Mouse (Mus musculus) thymus, postnatal 0 days (tissue): ENCODE measurements around the gene Os9. TPM values are rescaled to one million over a fixed set of nuclear protein-coding genes. Genes with fewer than 3 reads are reported as not detected.
A peak's percentile ranks its signal among the peaks of the same experiment; 100 is the strongest.

ENCODE experiments used
- DNase-seq: peaks from one replicate; pipeline ENCODE4 v3.0.0-alpha.2; 2015; ENCODE audit warnings: low spot score
- polyA plus RNA-seq: library from polyadenylated mRNA; unstranded; fragments of >200 nt; fragmentation: Nextera tagmentation; extraction: Ambion mirVana; gene quantifications from 2 replicates; pipeline ENCODE4 v1.2.1, GENCODE M21; 2015

The Os9 gene
- polyA plus RNA-seq, 1 experiment from 2014 or later, result 90.9 TPM

DNA sequence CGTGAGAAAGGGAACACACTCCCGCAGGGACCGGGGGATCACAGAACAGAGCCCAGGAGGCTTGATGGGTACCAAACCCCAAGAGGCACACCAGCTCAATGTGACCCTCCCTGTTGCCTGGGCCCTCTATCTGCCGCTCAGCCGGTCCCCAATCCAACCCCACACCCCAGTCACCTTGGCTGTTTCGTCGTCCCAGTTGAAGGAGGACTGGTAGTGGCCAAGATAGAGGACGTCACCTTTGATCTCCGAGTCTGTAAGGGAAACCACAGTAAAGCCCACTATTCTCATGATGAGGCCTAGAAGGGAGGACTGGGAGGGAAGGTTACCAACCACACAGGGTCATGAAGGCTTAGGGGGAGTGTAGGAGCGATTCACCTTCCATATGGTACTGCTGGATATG lies 1.7 kb downstream of the Os9 start:
- DNase-seq, result no peak

DNA sequence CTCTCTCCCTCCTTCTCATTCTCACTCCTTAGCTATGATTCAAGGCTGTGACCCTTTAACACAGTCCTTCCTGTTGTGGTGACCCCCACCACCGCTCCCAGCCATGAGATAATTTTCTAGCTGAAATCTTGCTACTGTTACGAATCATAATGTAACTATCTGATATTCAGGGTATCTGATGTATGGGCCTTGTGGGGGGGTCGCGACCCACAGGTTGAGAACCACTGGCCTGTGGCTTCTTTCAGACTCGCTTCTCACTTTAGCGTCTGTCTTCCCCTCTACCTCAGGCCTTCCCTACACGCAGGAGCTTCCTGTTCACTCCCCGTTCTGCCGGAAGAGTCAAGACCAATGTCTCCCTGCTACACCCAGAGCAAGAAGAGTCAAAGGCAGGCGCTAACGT lies 2.5 kb downstream of the Os9 start:
- DNase-seq, result no peak

DNA sequence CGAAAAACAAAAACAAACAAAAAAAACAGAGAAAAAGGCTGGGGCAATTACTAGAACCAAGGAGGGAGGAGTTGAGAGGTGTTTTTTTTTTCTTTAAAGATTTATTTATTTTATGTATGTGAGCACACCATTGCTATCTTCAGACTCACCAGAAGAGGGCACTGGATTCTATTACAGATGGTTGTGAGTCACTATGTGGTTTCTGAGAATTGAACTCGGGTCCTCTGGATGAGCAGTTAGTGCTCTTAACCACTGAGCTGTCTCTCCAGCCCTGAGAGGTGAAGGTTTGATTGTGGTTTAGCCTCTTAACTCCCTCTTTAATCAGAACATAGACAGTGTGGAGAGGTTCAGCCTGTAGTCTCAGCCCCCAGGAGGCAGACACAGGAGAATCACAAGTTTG lies 5.9 kb downstream of the Os9 start:
- DNase-seq, result peak; percentile 39

DNA sequence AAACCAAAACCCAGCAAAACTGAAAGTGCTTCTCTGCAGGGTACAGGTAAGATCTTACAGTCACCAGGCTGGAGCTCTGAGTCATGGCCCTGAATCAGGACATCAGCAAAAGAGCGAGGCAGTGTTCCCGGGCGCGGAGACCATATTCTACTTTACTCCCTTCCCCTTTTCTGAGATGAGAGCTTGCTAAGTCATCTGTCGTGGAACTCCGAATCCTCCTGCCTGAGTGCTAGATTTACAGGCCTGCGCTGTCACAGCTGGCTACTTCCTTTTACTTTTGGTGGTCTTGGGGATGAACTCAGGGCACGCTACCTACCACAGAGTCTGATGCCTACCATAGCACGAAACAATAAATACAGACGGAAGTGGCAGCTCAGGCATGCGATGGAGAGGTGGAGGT lies 6.5 kb downstream of the Os9 start:
- no peak for DNase-seq

DNA sequence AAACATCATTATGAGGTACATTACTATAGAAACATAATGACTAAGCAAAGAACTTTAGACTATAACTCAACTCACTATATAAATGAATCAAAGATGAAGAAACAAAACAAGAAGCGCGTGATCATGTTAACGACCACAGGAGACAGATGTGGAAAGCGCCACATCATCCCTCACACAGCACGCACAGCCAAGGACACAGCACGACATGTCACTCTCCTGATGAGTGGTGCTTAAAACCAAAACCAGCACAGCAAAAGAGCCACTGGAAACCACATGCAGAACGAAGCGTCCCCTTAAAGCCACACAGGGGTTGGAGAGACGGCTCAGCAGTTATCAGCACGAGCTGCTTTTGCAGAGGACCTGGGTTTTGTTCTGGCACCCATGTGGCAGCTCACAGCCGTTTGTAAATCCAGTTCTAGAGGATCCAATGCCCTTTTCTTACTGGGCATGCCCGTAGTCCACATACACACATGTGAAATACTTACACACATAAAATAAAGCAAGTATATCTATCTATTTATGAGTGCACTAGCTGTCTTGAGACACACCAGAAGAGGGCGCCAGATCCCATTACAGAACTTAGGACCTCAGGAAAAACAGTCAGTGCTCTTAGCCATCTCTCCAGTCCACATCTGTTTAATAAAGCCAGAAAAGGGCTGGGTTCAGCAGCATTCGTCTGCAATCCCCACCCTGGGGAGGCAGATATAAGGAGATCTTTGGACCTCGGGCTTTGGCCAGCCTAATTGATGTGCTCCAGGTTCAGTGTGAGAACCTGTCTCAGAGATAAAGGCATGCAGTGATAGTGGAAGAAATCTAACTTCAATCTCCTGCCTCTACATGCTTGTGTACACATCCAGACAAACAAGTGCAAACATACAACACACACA lies 9.7 kb downstream of the Os9 start:
- DNase-seq, result peak; percentile 23

DNA sequence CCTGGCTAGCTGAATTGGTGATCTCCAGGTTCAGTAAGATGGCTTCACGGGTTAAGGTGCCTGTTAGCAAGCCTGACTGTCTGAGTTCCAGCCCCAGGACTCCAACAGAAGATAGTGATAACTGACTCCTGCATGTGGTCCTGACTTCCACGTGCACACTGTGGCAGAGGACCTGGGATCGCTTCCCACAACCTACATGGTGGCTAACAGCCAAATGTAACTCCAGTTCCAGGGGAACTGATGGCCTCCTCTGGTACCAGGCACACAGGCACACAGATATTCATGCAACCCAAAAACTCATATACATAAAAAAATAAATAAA lies 12.7 kb downstream of the Os9 start:
- DNase-seq, result no peak

DNA sequence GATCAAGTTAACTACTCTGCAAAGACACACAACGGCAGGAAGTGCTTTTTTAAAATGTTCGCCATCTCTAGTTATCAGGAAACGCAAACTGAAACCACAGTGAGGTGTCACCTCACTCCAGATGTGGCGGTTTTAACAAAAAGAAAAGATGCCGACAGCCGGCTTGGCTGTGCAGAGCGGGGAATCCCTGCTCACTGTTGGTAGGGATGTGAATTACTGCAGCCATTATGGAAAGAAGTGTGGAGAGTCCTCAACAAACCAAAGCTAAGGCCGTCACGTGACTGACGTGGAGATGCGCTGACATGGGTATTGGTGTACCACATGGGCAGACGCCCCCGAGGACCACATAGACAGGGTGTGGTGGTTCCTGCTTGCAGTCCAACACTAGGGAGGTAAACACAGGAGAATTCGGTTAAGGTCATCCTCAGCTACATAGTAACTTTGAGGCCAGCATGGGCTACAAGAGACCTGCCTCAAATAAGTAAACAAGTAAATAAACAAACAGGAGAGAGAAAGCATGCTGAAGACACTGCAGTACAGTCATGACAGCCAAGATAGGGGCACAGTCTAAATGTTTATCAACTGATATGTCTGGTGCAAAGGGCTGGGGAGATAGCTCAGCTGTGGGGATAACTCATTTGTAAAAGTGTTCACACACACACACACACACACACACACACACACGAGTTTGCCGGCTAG lies 13.2 kb downstream of the Os9 start:
- DNase-seq, result peak; percentile 75

DNA sequence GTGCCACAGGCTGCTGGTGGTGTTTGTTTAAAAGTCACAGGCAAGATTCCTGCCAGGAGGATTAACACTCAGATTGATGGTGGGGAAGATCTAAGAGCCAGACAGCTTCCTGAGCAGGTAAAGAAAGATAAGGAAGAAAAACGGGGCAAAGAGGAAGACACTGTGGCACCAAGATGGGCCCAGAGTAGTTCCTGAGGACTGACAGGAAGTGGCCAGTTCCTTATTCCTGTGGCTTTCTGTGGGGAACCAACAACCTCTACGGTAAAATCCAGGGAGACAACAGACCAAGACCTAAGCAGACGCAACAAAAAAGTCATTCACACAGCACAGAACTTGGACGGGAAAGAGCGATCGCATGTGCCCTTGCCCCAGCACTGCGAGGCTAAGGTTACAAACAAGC lies 17.3 kb downstream of the Os9 start:
- DNase-seq, result no peak

DNA sequence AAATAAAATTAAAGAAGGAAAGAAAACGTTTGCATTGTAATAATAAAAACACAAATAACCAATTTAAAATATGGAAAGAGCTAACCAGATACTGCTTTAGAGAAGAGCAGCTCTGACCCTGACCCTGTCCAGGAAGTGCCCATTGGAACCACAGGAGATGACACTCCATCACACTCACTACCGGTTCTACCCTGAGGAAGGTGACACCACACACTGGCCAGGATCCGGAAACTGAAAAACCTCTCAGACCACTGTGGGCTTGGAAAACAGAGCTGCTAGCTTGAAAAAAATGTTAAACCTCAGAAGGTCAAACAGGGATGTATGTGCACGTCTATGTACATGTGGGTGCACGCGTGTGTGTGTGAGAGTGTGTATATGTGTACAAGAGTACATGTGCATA lies 19.8 kb downstream of the Os9 start:
- no peak for DNase-seq

DNA sequence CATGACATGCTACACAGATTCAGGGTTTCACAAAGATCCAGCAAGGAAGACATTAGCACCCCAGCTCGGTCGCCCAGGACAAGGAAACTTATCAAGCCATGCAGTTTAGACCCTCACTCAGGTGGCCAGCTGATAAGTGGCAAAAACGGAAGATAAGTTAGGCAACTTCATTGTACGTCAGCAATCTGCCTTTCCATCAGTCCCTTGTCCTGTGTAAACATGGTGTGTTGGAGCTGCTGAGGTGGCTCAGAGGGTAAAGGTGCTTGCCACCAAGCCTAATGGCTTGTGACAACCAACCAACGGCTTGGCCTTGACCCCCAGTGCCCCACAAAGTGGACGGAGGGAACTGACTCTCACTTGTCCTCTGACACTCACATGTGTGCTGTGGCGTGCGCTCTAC lies 20.5 kb downstream of the Os9 start:
- no peak for DNase-seq

DNA sequence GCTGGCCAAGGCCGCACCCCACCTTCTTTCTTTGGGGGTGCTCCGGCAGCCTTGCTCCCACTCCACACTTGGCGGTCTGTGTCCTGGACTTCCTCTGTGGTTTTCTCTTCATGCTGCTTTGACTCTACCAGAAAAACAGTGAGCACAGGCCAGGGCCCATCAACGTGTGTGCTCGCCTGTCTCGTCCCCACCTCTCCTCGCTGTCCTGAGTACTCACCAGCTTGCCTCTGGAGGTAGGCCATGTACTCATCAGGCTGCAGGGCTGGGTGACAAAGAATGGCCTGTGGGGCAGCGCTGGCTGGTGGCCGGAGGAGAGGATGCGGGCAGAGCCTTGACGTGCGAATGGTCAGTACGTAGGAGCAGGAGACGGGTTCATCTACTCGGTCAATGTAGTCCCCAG lies 21.1 kb downstream of the Os9 start:
- DNase-seq, result no peak

DNA sequence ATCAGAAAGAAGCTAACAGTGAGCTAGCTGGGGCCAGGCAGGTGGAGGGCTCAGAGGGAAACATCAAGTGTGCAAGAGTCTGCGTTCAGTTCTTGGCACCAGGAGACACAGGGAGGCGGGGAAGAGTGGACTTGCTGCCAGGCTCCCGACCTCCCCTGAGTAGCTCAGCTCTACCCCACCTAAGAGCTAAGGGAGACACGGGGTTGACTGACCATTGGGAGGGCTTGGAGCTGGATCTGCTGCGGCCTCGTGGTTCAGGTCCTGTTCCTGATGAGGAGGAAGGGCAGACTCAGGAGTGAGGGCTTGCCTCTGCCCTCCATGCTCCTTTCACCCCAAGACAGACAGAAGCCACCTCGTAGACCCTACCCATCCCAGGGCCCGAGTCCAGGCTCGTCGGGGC lies 21.7 kb downstream of the Os9 start:
- no peak for DNase-seq

DNA sequence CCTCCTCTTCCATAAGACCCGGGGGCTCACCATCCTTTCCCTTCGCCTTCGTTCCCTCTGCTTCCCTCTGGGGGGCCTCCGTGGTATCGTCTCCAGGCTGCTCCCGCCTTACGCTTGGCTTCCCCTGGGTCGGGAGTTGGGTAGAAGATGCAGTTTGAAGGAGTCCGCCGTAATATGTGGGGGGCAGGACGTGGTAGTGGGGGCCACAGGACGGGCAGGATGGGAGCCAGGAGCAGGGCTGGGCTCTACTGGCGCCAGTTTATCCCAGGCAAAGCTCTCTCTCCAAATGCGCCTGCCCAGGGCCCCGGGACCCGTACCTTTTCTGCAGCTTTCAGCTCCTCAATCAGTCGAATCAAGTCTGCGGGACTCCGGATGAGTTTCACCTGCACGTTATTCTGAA lies 22.4 kb downstream of the Os9 start:
- DNase-seq, result no peak

DNA sequence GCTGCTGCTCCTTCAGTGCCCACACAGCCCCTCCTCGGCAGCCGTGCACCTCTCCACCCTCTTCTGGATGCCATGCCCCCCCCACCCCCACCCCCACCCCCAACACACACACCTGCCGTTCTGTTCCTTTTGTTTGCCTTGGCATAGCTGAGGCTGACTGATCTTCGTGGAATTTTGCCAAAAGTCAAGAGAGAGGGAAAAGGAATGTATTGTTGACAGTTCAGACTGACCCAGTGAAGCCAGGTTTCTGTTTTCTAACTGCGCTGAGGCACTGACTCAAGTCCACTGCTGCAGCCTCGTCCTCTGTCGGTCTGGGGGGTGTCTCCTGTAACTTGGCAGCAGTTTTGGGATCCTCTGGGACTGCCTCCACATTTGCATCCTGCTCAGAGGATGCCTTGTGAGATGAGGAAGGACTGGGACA lies 26.5 kb downstream of the Os9 start:
- no peak for DNase-seq

DNA sequence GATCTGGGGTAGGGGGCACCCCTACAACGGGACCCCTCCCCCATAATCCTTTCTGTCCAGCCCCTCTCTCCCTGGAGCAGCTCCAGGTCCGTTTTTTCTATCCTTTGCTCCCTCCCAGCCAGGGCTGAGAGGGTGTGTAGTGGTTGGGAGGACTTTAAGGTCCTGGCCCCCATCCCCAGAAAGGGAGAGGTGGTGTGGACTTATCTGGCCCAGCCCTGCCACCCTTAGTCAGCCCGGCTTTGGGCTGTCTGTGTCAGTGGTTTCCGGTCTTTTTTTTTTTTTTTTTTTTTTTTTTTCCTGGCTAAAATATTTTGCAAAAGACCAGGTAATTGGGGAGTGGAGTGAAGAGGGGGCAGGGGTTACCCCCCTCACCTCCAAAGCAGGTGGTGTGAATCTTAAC lies 28.2 kb downstream of the Os9 start:
- no peak for DNase-seq

DNA sequence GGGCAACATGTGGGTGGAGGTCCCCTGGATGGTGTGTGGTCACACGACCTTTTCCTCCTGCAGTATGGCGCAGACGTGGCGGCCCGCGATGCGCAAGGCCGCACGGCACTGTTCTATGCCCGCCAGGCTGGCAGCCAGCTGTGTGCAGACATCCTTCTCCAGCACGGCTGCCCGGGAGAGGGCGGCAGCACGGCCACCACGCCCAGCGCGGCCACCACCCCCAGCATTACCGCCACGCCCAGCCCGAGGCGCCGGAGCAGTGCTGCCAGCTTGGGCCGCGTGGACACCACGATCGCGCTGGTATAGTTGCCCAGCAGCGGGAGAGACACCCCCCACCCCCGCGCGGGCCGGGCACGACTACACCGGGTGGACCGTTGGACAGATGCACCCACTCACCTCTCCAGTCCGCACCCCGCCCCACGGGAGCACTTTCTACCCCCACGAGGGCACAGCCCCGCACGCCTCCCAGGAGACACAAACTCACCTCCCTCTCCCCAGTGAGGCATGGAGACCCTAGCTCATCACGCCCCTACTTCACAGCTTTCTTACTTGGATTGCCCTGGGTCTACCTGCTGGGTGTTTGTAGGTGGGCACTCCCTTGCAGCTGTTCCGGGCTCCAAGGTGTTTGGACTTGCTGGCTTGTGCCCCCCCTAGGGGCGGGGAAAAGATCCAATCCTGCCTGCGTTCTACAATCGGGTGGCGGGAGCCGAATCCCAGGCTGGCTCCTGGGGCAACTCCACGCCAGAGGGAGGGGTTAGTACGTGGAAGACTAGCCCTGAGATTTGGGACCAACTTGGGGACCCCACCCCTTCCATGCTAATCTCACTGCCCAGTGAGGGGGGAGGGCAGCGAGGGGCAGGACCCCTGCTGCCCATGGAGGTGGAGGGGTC lies 29.2 kb downstream of the Os9 start:
- no peak for DNase-seq

DNA sequence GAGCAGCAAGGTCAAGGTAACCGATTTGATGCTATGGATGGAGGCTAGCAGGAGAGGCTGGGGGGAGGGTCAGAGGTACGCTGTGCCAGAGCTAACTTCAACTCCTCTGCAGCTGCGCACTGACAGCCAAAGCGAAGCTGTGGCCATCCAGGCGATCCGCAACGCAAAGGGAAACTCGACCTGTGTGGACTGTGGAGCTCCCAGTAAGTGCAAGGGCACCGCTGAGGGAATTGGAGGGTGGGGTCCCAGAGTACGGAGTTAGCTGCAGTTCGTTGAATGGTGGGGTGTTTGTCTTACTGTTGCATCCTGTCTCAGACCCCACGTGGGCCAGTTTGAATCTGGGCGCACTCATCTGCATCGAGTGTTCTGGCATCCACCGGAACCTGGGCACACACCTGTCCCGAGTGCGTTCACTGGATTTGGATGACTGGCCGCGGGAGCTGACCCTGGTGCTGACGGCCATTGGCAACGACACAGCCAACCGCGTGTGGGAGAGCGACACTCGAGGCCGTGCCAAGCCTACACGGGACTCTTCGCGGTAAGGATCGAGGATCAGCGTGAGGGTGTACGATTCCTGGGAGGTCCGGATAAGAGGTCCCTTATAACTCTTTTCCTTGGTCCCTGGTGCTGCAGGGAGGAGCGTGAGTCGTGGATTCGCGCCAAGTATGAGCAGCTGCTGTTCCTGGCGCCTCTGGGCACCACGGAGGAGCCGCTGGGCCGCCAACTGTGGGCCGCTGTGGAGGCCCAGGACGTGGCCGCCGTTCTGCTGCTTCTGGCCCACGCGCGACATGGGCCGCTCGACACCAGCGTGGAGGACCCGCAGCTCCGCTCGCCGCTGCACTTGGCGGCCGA lies 30.1 kb downstream of the Os9 start:
- DNase-seq, result no peak

DNA sequence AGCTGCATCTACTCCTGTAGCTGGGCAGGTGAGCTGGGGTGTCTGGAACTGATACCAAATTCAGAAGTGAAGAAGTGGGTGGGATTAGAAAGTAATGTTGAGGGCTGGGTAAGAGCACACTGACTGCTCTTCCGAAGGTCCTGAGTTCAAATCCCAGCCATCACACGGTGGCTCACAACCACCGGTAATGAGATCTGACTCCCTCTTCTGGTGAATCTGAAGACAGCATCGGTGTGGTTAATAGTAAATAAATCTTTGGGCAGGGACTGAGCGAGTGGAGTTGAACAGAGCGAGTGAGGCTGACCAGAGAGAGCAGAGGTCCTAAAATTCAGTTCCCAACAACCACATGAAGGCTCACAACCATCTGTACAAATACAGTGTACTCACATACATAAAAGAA lies 35.3 kb downstream of the Os9 start:
- no peak for DNase-seq

DNA sequence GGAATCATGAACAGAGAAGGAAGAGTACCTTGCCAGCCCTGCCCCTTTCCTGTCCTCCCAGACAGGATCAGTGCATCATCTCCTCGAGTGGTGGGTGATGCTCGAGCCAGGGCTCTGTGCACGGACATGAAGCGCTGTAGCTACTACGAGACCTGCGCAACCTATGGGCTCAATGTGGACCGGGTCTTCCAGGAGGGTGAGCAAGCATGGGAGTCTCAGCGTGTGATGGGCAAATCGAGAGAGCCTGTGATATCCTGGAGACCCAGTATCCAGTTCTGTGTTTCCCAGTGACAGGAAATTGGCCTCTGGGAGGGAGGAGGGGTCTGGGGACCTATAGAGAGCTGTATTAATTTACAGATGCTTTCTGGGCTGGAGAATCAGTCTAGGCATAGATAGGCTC lies 35.9 kb downstream of the Os9 start:
- DNase-seq, result no peak

DNA sequence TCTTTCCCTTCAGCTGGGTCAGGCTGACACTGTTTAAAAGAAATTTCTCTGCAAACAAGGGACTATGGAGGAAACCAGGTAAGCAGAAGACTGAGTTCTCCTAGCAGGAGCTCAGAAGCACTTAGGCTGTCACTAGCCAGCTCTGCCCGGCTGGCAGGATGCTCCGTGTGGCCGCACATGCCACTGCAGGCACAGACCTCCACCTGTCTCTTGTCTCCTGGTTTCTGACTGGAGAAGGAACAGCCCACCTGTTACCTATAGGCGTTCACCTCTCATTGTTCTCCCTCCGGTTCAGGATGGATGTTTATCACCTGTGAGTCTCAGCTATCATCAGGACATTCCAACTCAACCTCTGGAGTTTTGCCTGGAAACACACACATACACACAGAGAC lies 37.0 kb downstream of the Os9 start:
- no peak for DNase-seq

DNA sequence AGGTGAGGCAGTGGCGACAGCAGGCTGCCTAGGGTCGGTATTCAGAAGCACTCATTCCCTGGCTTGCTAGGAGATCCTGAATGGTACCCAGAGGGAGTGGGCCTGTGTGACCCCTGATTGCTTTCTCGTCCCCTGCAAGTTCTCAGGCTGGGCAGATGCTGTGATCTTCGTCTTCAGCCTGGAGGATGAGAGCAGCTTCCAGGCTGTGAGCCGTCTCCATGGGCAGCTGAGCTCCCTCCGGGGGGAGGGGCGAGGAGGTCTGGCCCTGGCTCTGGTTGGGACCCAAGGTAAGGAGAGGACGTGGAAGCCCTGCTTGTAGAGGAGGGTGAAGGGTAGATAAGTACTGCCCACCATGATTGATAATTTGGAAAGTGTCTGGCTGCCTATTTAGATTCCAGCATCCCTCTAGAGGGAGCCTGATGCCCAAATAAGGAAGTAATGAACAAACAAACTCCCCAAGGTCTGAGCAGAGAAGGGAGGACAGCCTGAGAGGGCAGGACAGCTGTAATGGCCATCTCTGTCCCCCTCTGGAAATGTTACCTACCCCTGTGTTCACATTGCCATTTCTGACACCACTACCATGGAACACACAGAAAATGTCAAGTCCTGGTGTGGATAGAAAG lies 37.5 kb downstream of the Os9 start:
- DNase-seq, result no peak
